Mouse (Mus musculus) heart, embryonic 16.5 days (tissue): Measurements from ENCODE around the gene Tbxas1. TPM values are rescaled to one million over a fixed set of nuclear protein-coding genes. Genes with fewer than 3 reads are reported as not detected.

Experiments used
- ATAC-seq: fragments of 200-750 bp; cut with Nextera tagmentation; replicated peaks from 2 replicates; pipeline ENCODE4 v1.8.0; 2017; ENCODE audit warnings: moderate number of reproducible peaks; ENCODE audit not compliant: insufficient read depth, low FRiP score; ENCODE audit errors: extremely low read depth
- H3K27ac ChIP-seq: fragments of 300-500 bp; sonication (generic); 2 replicates; pipeline ENCODE4 v1.5.1; 2014; ENCODE audit warnings: mild to moderate bottlenecking, low read length, control low read depth, moderate library complexity
- H3K27me3 ChIP-seq: fragments of 300-500 bp; sonication (generic); 2 replicates; pipeline ENCODE4 v1.6.1; 2014; ENCODE audit warnings: low read length, mixed read lengths; ENCODE audit not compliant: control insufficient read depth, insufficient read depth
- H3K36me3 ChIP-seq: fragments of 300-500 bp; sonication (generic); 2 replicates; pipeline ENCODE4 v1.6.1; 2014; ENCODE audit not compliant: control insufficient read depth, insufficient read depth
- H3K4me1 ChIP-seq: fragments of 300-500 bp; sonication (generic); 2 replicates; pipeline ENCODE4 v1.6.1; 2014; ENCODE audit warnings: low read length, mixed read lengths; ENCODE audit not compliant: control insufficient read depth, insufficient read depth
- H3K4me2 ChIP-seq: fragments of 300-500 bp; sonication (generic); 2 replicates; pipeline ENCODE4 v1.6.1; 2014; ENCODE audit warnings: low read depth, mild to moderate bottlenecking, control low read depth, low read length
- H3K4me3 ChIP-seq: fragments of 300-500 bp; sonication (generic); 2 replicates; pipeline ENCODE4 v1.5.1; 2014; ENCODE audit warnings: mild to moderate bottlenecking, control low read depth, low read length
- H3K9ac ChIP-seq: fragments of 300-500 bp; sonication (generic); 2 replicates; pipeline ENCODE4 v1.6.1; 2014; ENCODE audit warnings: low read length, control low read depth
- H3K9me3 ChIP-seq: fragments of 300-500 bp; sonication (generic); replicated peaks from 2 replicates; pipeline ENCODE4 v1.6.1; 2016; ENCODE audit warnings: low read length; ENCODE audit not compliant: control insufficient read depth
- WGBS: fragments of 180-500 bp; shearing (Covaris S2); extraction: QIAGEN DNeasy Blood & Tissue Kit; methylation state at CpG from one replicate; pipeline ENCODE4 v1.1.7; 2014; 5-methylcytosine and 5-hydroxymethylcytosine counted together
- polyA plus RNA-seq: library from polyadenylated mRNA; unstranded; fragments of >200 nt; fragmentation: Nextera tagmentation; extraction: Ambion mirVana; gene quantifications from 2 replicates; pipeline ENCODE4 v1.2.1, GENCODE M21; 2015

Tbxas1 gene
- polyA plus RNA-seq, 1 experiment from 2014 or later: 1.9 TPM

DNA sequence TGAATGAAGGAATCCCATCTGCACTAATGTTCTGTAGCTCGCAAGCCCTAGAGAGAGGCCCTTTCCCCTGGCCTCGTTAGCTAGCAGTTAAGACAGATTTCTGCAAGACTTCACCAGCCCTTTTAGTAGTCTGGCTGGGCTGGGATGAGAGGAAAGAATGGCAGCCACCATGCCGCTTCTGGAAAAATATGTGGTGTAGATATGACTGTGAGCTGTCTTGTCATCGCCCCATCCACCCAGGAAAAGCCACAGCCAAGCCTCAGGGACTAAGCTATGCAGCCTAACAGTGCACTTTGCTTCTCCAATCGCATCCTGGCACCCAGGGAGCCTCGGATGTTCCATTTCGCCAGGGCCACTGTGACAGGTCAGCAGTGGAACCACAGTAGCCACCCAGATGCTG is 149.8 kb downstream of the Tbxas1 start:
- 43% methylated on average over 7 of the region's 7 CpGs for WGBS

DNA sequence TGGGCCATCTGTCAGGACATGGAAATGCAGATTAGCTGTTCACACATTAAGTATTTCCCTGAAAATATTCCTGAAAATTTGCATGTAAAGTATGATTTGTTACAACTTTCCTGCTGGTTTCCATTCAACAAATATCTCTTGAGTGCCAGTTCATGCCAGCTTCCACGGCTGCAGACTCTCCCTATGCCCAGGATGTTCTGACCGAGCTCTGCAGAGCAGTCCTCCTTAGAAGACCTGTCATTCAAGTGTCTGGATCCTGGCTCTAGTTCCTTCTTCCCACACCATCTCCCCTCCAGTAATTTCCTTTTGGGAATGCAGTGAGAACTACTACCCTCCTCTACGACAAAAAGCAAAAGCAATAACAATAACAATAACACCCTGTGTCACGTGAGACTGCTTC is 155.5 kb downstream of the Tbxas1 start:
- Histone ChIP-seq H3K9ac (no peak overlapping the region), H3K4me3 (no peak overlapping the region), H3K27me3 (no peaks in the 10 kb centered on the region), H3K36me3 (no peaks in the 10 kb centered on the region), H3K4me2 (no peak overlapping the region), H3K27ac (no peak overlapping the region), H3K4me1 (no peaks in the 10 kb centered on the region), H3K9me3 (no peaks in the 10 kb centered on the region)
- no peak for ATAC-seq
- WGBS: 75% methylated on average over 4 of the region's 4 CpGs

More for the DNA sequence above, 149.8 kb downstream of the Tbxas1 start:
- H3K4me2 ChIP-seq: no peak overlapping the region
- no peak overlapping the region for H3K9ac ChIP-seq
- H3K4me1 ChIP-seq: peaks cover 7% of the 10 kb centered on the region
- no peaks in the 10 kb centered on the region for H3K27me3 ChIP-seq
- no peak overlapping the region for H3K4me3 ChIP-seq
- H3K27ac ChIP-seq: no peak overlapping the region
- H3K9me3 ChIP-seq: no peaks in the 10 kb centered on the region
- no peak for ATAC-seq
- H3K36me3 ChIP-seq: no peaks in the 10 kb centered on the region

DNA sequence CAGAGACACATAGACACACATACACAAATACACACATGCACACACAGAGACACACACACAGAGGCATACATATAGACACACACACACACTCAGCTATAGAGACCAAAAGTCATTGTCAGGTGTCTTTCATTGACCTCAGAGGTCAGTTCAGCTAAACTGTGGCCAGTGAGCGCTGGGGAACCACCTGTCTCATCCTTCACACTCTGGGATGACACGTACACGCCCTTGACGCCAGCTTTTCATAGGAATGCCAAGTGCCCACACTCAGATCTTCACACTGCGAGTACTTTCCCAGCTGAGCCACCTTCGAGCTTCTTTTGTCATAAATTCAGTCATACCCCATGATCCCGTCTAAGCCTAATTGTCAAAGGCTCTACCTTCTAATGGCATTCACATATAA is 158.5 kb downstream of the Tbxas1 start:
- WGBS: 83% methylated on average over 7 of the region's 7 CpGs
- H3K9ac ChIP-seq: no peak overlapping the region

DNA sequence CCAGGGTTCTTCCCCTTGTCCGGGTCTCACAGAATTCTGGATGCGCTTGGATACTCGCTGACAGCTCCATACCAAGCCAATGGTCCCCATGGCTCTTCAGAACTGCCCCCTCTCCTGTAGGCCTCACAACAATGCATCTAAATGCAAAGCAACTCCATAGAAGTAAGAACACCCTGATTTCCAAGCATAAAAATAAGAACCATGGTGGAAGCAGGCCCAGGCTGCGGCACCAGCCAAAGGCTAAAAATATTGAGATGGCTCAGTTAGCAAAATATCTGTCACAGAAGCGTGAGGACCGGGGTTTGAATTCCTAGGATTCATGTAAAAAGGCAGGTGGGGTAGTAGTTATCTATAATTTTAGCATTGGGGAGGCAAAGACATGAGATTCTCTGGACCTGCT is 159.8 kb downstream of the Tbxas1 start:
- Histone ChIP-seq H3K27me3 (no peaks in the 10 kb centered on the region), H3K9ac (no peak overlapping the region), H3K27ac (no peak overlapping the region), H3K36me3 (no peaks in the 10 kb centered on the region), H3K9me3 (no peaks in the 10 kb centered on the region), H3K4me1 (no peaks in the 10 kb centered on the region), H3K4me2 (no peak overlapping the region), H3K4me3 (no peak overlapping the region)
- ATAC-seq: no peak
- 91% methylated on average over 6 of the region's 6 CpGs for WGBS

More for the DNA sequence above, 158.5 kb downstream of the Tbxas1 start:
- Histone ChIP-seq H3K4me3 (no peak overlapping the region), H3K36me3 (no peaks in the 10 kb centered on the region), H3K27ac (no peak overlapping the region), H3K4me1 (no peaks in the 10 kb centered on the region), H3K9me3 (no peaks in the 10 kb centered on the region), H3K4me2 (no peak overlapping the region), H3K27me3 (no peaks in the 10 kb centered on the region)
- no peak for ATAC-seq

DNA sequence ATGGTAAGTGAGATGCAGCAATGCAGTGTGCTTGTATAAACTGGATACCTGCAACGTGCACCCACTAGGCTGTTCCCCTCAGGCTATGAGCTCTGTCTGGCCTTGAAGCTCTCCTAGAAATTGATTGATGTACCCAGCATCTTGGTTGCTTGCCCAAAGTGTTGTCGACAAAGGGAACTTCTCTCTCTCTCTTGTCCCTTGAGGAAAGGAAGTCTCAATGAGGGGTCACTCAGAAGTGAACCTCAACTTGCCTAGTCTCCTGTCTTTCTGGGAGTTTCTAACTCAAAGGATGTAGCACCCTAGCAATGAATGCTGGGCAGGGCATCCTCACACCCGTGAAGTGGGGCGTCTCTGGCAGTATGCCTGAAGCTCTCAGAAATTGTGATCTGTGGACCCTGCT is 161.0 kb downstream of the Tbxas1 start:
- no peaks in the 10 kb centered on the region for H3K4me1 ChIP-seq
- no peak overlapping the region for H3K4me3 ChIP-seq
- no peaks in the 10 kb centered on the region for H3K36me3 ChIP-seq
- H3K9ac ChIP-seq: no peak overlapping the region
- no peak overlapping the region for H3K27ac ChIP-seq
- no peak overlapping the region for H3K4me2 ChIP-seq
- WGBS: 80% methylated on average over 4 of the region's 4 CpGs
- no peak for ATAC-seq
- no peaks in the 10 kb centered on the region for H3K27me3 ChIP-seq
- no peaks in the 10 kb centered on the region for H3K9me3 ChIP-seq

DNA sequence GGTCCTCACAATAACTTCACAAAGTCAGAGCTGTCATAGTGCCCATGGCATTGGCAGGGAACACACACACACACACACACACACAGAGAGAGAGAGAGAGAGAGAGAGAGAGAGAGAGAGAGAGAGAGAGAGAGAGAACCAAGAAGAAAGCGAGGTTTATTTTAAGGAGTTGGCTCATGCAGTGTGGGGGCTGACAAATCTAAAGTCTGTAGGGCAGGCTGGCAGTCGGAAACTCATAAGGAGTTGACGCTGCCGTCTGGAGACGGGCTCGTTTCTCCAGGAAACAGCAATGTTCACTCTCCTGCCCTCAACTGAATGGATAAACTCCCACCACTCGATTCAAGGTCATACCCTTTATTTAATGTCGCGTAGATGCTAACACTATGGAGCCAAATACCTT is 165.2 kb downstream of the Tbxas1 start:
- Histone ChIP-seq H3K27me3 (no peaks in the 10 kb centered on the region), H3K4me1 (no peaks in the 10 kb centered on the region), H3K27ac (no peak overlapping the region), H3K36me3 (no peaks in the 10 kb centered on the region), H3K4me3 (no peak overlapping the region), H3K9ac (no peak overlapping the region), H3K4me2 (no peak overlapping the region), H3K9me3 (no peaks in the 10 kb centered on the region)
- ATAC-seq: no peak
- WGBS: 66% methylated on average over 9 of the region's 9 CpGs

DNA sequence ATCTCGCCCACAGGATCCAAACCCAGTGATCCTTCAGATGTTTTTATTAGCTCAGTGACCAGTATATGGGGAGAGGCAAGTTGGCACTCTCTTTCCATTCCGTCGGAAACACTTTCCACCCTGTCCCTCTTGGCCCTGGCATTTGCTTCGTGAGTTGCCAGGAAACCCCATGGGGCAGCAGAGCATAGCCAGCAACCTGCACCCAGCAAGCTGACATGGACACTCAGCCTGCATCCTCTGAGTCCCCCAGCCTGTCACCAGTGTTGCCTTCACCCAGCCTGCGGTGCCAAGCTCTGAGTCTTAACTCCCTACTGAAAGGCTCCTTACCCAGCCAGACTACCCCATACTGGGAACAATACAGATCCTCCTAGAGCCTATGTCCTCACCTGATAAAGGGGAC is 173.9 kb downstream of the Tbxas1 start:
- Histone ChIP-seq H3K27me3 (no peaks in the 10 kb centered on the region), H3K4me2 (no peak overlapping the region), H3K9me3 (no peaks in the 10 kb centered on the region), H3K4me3 (no peak overlapping the region), H3K27ac (no peak overlapping the region), H3K36me3 (no peaks in the 10 kb centered on the region), H3K4me1 (no peaks in the 10 kb centered on the region; the same call in 1 of the 2 replicates), H3K9ac (no peak overlapping the region)
- ATAC-seq: no peak
- WGBS: 54% methylated on average over 5 of the region's 5 CpGs

DNA sequence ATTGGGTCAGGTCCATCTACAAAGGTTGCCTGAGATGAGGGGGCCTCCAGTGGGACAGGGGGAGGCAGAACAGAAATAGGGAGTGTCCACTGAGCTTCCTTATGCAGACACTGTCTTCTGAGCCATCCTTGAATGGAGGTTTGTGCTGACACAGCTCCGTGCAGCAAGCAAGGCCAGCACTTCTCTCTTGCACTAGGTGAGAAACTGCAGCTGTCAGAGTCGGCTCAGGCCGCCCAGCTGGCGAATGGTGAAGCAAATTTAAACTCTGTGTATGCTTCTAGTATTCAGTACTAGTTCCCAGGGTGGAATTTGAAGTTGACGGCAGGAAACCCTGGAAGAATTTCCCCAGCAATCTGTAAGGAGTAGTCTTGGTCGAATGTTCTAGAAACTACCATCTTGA is 175.6 kb downstream of the Tbxas1 start:
- no peak overlapping the region for H3K27ac ChIP-seq
- no peaks in the 10 kb centered on the region for H3K36me3 ChIP-seq
- no peak for ATAC-seq
- no peak overlapping the region for H3K4me2 ChIP-seq
- WGBS: 52% methylated on average over 6 of the region's 6 CpGs
- H3K27me3 ChIP-seq: no peaks in the 10 kb centered on the region
- no peaks in the 10 kb centered on the region for H3K9me3 ChIP-seq
- H3K4me3 ChIP-seq: no peak overlapping the region
- H3K9ac ChIP-seq: no peak overlapping the region
- peaks cover 5% of the 10 kb centered on the region for H3K4me1 ChIP-seq

DNA sequence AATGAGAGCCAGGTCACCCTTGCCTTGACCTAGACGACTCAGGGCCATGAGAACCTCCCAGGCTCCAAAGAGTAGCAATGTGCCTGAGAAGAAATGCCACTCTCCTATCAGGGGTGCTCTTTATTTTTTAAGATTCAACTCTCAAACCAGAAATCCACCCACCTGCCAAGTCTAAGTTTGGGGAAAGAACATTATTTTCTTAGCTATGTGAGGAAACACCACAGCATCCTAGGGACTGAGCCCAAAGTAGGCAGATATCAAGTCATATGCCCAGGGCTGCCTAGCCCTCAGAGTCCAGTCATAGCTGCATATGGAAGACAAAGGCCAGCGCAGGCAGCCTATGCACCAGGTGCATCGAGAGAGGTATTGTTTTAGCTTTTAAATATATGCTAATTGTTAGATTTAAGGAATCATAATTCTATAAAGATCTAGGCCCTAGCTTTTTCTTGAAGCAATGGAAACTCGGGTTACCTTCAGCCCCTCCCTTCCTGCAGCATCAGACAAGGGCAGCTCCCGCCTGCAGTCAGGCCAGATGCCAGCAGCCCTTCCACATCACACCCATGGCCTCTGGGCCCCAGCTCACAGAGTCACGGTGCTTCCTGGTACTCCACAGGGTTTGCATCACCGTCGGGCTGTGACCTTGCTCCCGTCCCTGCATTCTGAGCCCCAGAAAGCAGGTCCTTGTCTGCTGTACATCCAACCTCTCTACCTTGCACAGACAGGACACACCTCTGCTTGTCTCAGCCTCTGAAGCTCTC is 176.8 kb downstream of the Tbxas1 start:
- Histone ChIP-seq H3K9me3 (no peaks in the 10 kb centered on the region), H3K4me1 (peaks cover 10% of the 10 kb centered on the region)
- ATAC-seq: no peak

More for the DNA sequence above, 176.8 kb downstream of the Tbxas1 start:
- no peak overlapping the region for H3K9ac ChIP-seq
- 48% methylated on average over 9 of the region's 9 CpGs for WGBS
- no peaks in the 10 kb centered on the region for H3K36me3 ChIP-seq
- H3K4me2 ChIP-seq: no peak overlapping the region
- no peak overlapping the region for H3K27ac ChIP-seq
- H3K4me3 ChIP-seq: no peak overlapping the region
- H3K27me3 ChIP-seq: no peaks in the 10 kb centered on the region
